Mouse (Mus musculus) E14TG2a.4 (cell line): Measurements from ENCODE around the gene Gpr173.

Experiments used
- CTCF ChIP-seq: conservative IDR thresholded peaks from 2 replicates; pipeline ENCODE4 v1.5.1; 2014; ENCODE audit warnings: low read length
- NANOG ChIP-seq: IDR thresholded peaks from 2 replicates; pipeline ENCODE4 v1.6.1; 2014; ENCODE audit warnings: borderline replicate concordance, low read length, mixed read lengths
- POU5F1 ChIP-seq: IDR thresholded peaks from 2 replicates; pipeline ENCODE4 v1.6.1; 2014; ENCODE audit warnings: low read length, borderline replicate concordance

- TF ChIP-seq CTCF (no peak), POU5F1 (no peak), NANOG (no peak)
These were observed 60.6 kb downstream of the Gpr173 start for GRCm38 (mm10) chrX:152307942-152308341.
